Mouse (Mus musculus) ovary, postnatal 10 days (tissue): ENCODE measurements around the gene Cpne5.
"Not testable (repeated sequence)": the region's sequence is repeated elsewhere in the genome, so short reads cannot be mapped to it uniquely, and the experiment has no call there.

Source experiments
- DNase-seq: peaks from one replicate; pipeline ENCODE4 v3.0.0; 2022; ENCODE audit warnings: low spot score

Cpne5 gene

GRCm38 (mm10) chr17:29237772-29238420 is at the start of gene Cpne5:
Gene Cpne5, minus strand, starts transcription at chr17:29238167.
- no peak for DNase-seq

GRCm38 (mm10) chr17:29282216-29282952 is 44.4 kb upstream of the Cpne5 start:
- no peak for DNase-seq

GRCm38 (mm10) chr17:29281541-29281940 is 43.6 kb upstream of the Cpne5 start:
- no peak for DNase-seq

- no peak for DNase-seq
These were observed 42.5 kb upstream of the Cpne5 start for GRCm38 (mm10) chr17:29280422-29280821.

- DNase-seq = no peak
These were observed 35.9 kb upstream of the Cpne5 start for GRCm38 (mm10) chr17:29273889-29274288.

- DNase-seq = no peak
These were observed 35.2 kb upstream of the Cpne5 start for GRCm38 (mm10) chr17:29273156-29273555.

GRCm38 (mm10) chr17:29270148-29270698 is 32.3 kb upstream of the Cpne5 start:
- DNase-seq = no peak

- no peak for DNase-seq
These were observed 31.4 kb upstream of the Cpne5 start for GRCm38 (mm10) chr17:29269349-29269706.

GRCm38 (mm10) chr17:29268682-29269348 is 30.8 kb upstream of the Cpne5 start, which contains the start of gene BC004004:
Gene BC004004, plus strand, starts transcription at chr17:29268788.
- DNase-seq = peak; percentile 87

- DNase-seq = no peak
These were observed 30.1 kb upstream of the Cpne5 start for GRCm38 (mm10) chr17:29267931-29268681.

GRCm38 (mm10) chr17:29267040-29267439 is 29.1 kb upstream of the Cpne5 start:
- not testable (repeated sequence) for DNase-seq

GRCm38 (mm10) chr17:29264760-29265159 is 26.8 kb upstream of the Cpne5 start:
- DNase-seq = no peak

- DNase-seq = peak; percentile 67
These were observed 26.1 kb upstream of the Cpne5 start, which contains the start of gene Ppil1 for GRCm38 (mm10) chr17:29263840-29264633. Gene Ppil1, minus strand, starts transcription at chr17:29264186.

- no peak for DNase-seq
These were observed 25.4 kb upstream of the Cpne5 start for GRCm38 (mm10) chr17:29263417-29263816.

- DNase-seq = no peak
These were observed 24.3 kb upstream of the Cpne5 start for GRCm38 (mm10) chr17:29262259-29262649.

- DNase-seq = no peak
These were observed 23.8 kb upstream of the Cpne5 start for GRCm38 (mm10) chr17:29261603-29262258.

- DNase-seq = no peak
These were observed 22.5 kb upstream of the Cpne5 start for GRCm38 (mm10) chr17:29260501-29260900.

- DNase-seq = no peak
These were observed 21.5 kb upstream of the Cpne5 start for GRCm38 (mm10) chr17:29259489-29259888.

- DNase-seq = no peak
These were observed 21.0 kb upstream of the Cpne5 start for GRCm38 (mm10) chr17:29258921-29259320.

GRCm38 (mm10) chr17:29258025-29258558 is 20.1 kb upstream of the Cpne5 start:
- no peak for DNase-seq
